Mouse (Mus musculus): ENCODE measurements around the gene Osbpl10.

DNA sequence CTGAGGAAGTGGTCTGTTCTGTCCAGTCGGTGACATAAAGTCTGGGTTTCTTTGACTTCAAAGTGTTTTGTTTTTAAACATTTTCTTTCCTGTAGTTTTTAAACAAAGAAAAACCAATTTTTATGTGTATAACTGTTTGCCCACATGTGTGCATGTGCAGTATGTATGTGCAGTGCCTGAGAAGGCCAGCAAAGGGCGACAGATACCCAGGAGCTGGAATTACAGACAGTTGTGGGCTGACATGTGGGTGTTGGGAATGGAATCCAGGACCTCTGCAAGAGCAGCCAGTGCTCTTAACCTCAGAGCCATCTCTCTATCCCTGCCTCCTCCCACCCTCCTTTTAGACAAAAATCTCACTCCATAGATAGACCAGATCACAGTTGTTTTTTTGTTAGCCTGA, 14.2 kb downstream of the Osbpl10 start:
- TF ChIP-seq CTCF (conservative IDR thresholded peaks at IDR 0.05; ENCODE audit: insufficient read depth, insufficient read length, low read depth, low read length) (no peak), POLR2A (IDR thresholded peaks at IDR 0.05; ENCODE audit: low read depth, low read length) (no peak)
